In the genomic region with DNA sequence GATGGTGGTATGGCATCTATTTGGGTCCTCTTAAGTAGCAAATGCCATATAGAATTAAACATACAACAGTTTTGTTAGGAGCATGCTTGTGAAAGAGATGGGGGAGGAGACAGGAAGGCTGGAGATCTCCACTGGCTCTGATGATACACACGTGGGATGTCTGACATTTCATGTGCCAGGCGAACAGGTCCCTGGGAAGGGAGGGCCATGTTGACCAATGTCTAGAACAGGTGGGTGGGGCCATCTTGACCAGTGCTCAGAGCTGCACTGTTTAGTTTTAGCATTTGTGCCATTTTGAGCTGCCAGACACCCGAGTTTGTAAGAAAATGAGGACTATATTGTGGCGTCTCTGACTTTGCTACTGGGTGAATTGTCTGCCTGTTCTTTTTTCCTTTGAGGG, we compare ENCODE assay signal across 22 mouse cellular contexts. TPM values are rescaled to one million over a fixed set of nuclear protein-coding genes. Genes with fewer than 3 reads are reported as not detected.
DNase-seq lines count a peak whose midpoint lies in the region; ATAC-seq and TF ChIP-seq lines count a peak whose summit lies in the region.
"Had no signal": no experiment of that assay in that cellular context is flagged by ENCODE, and none has a peak within 500 bp of the region (broad histone marks: within the 10 kb centered on the region; RNA-seq: fewer than 3 reads in every experiment).

No protein-coding gene starts in this region.

- H3K4me3 ChIP-seq in liver, adult 2 months (ENCODE audit: insufficient read depth, low read depth, low read length), result no peak overlapping the region
- H3K4me3 ChIP-seq in liver, embryonic 12.5 days, result no peak overlapping the region
- H3K4me3 ChIP-seq in liver, postnatal 0 days (ENCODE audit: low read depth, low read length), result no peak overlapping the region
- no peak overlapping the region for H3K4me3 ChIP-seq in liver, embryonic 11.5 days (ENCODE audit: low read depth, low read length)
- no peak overlapping the region for H3K4me3 ChIP-seq in stomach, postnatal 0 days (ENCODE audit: low read depth, low read length)

- H3K79me2 ChIP-seq in liver, adult 2 months (ENCODE audit: control insufficient read depth, insufficient read depth, low read length), result 0 out of 2 replicates have a peak, but pooled peaks cover 3% of the 10 kb centered on the region

- no peak for ATAC-seq in liver, embryonic 12.5 days
- peak; percentile 77 for ATAC-seq in liver, postnatal 0 days
- ATAC-seq in liver, embryonic 11.5 days (replicated peaks; ENCODE audit: low FRiP score), result no peak
- ATAC-seq in stomach, postnatal 0 days (ENCODE audit: low FRiP score, low TSS enrichment), result peak; percentile 72
- ATAC-seq: activated CD4-positive, CD25-positive, alpha-beta regulatory T cell, adult 4 months; CD4-positive, CD25-positive, alpha-beta regulatory T cell, adult 4 months; Patski had no signal

- no peak overlapping the region for H3K9ac ChIP-seq in liver, adult 2 months (ENCODE audit: low read depth, low read length)
- H3K9ac ChIP-seq in liver, embryonic 12.5 days, result no peak overlapping the region
- H3K9ac ChIP-seq in liver, postnatal 0 days (replicated peaks), result no peak overlapping the region
- no peak overlapping the region for H3K9ac ChIP-seq in liver, embryonic 11.5 days (ENCODE audit: low read depth, low read length)
- no peak overlapping the region for H3K9ac ChIP-seq in stomach, postnatal 0 days (ENCODE audit: low read length)

- TF ChIP-seq EP300 in liver, postnatal 0 days (IDR thresholded peaks at IDR 0.05; ENCODE audit: low read depth), result no peak
- no peak for TF ChIP-seq EP300 in stomach, postnatal 0 days (optimal IDR thresholded peaks at IDR 0.05)

- peak; percentile 72 for DNase-seq in liver, adult 2 months (ENCODE audit: extremely low read depth, low read depth, low spot score)
- no peak for DNase-seq in liver, postnatal 0 days
- no peak for DNase-seq in liver, embryonic 11.5 days (ENCODE audit: low spot score)
- peak; percentile 40 for DNase-seq in gonadal fat pad, adult 2 months (ENCODE audit: low read depth)
- no peak for DNase-seq in stomach, postnatal 0 days (ENCODE audit: low spot score)
- DNase-seq in urinary bladder, adult 18-20 months (ENCODE audit: low spot score in 2 of 2), result no peak
- no peak for DNase-seq in kidney, postnatal 4 days
- DNase-seq: adrenal gland, adult 2 months; adrenal gland, adult 8-10 months; adrenal gland, postnatal 10 days; adrenal gland, postnatal 14 days; adrenal gland, postnatal 25 days; adrenal gland, postnatal 36 days; B cell, adult 2 months; cerebellum, adult 11 months; cerebellum, adult 11-12 months had no signal

- no peaks in the 10 kb centered on the region for H3K27me3 ChIP-seq in liver, adult 2 months (ENCODE audit: control insufficient read depth, insufficient read depth, low read length)
- H3K27me3 ChIP-seq in liver, embryonic 12.5 days (replicated peaks), result no peaks in the 10 kb centered on the region
- H3K27me3 ChIP-seq in liver, postnatal 0 days (ENCODE audit: insufficient read depth, low read length), result no peaks in the 10 kb centered on the region
- H3K27me3 ChIP-seq in liver, embryonic 11.5 days (replicated peaks; ENCODE audit: control insufficient read depth, insufficient read depth, low read length), result no peaks in the 10 kb centered on the region
- H3K27me3 ChIP-seq in stomach, postnatal 0 days (ENCODE audit: control insufficient read depth, insufficient read depth, low read length), result no peaks in the 10 kb centered on the region
- H3K27me3 ChIP-seq: CH12.LX, Patski had no signal

- TF ChIP-seq CTCF in liver, adult 2 months (IDR thresholded peaks at IDR 0.05; ENCODE audit: low read depth, low read length), result no peak
- no peak for TF ChIP-seq CTCF in liver, postnatal 0 days (IDR thresholded peaks at IDR 0.05; ENCODE audit: low read depth)
- no peak for TF ChIP-seq CTCF in stomach, postnatal 0 days (IDR thresholded peaks at IDR 0.05; ENCODE audit: low read depth)

- TF ChIP-seq POLR2A in liver, adult 2 months (IDR thresholded peaks at IDR 0.05; ENCODE audit: extremely low read depth, insufficient read depth, low read length), result no peak

- peaks cover 6% of the 10 kb centered on the region; the same call in 1 of the 2 replicates for H3K36me3 ChIP-seq in liver, adult 2 months (ENCODE audit: control insufficient read depth, insufficient read depth, low read length)
- peaks cover 30% of the 10 kb centered on the region for H3K36me3 ChIP-seq in liver, embryonic 12.5 days
- H3K36me3 ChIP-seq in liver, postnatal 0 days (replicated peaks; ENCODE audit: insufficient read depth, low read length), result peaks cover 15% of the 10 kb centered on the region
- H3K36me3 ChIP-seq in liver, embryonic 11.5 days (ENCODE audit: control insufficient read depth, insufficient read depth, low read length), result peaks cover 6% of the 10 kb centered on the region
- H3K36me3 ChIP-seq in stomach, postnatal 0 days (ENCODE audit: control insufficient read depth, insufficient read depth, low read length), result peaks cover 2% of the 10 kb centered on the region; the same call in 1 of the 2 replicates

- no peak overlapping the region for H3K4me2 ChIP-seq in liver, embryonic 12.5 days
- H3K4me2 ChIP-seq in liver, postnatal 0 days (ENCODE audit: low read depth, low read length), result no peak overlapping the region
- H3K4me2 ChIP-seq in liver, embryonic 11.5 days, result no peak overlapping the region
- no peak overlapping the region for H3K4me2 ChIP-seq in stomach, postnatal 0 days (replicated peaks; ENCODE audit: low read depth)

- H3K9me3 ChIP-seq in liver, embryonic 12.5 days (replicated peaks), result no peaks in the 10 kb centered on the region
- no peaks in the 10 kb centered on the region for H3K9me3 ChIP-seq in liver, postnatal 0 days (ENCODE audit: low read length)
- H3K9me3 ChIP-seq in liver, embryonic 11.5 days (ENCODE audit: control insufficient read depth, low read length), result no peaks in the 10 kb centered on the region
- no peaks in the 10 kb centered on the region for H3K9me3 ChIP-seq in stomach, postnatal 0 days (ENCODE audit: control insufficient read depth, low read length)
- H3K9me3 ChIP-seq: G1E had no signal

- WGBS in liver, adult 2 months, result 34% methylated on average over 4 of the region's 4 CpGs
- 74% methylated on average over 4 of the region's 4 CpGs for WGBS in liver, embryonic 12.5 days (ENCODE audit: insufficient replicate concordance)
- 73% methylated on average over 4 of the region's 4 CpGs for WGBS in liver, postnatal 0 days (ENCODE audit: insufficient replicate concordance)
- WGBS in liver, embryonic 11.5 days, result 67% methylated on average over 4 of the region's 4 CpGs
- WGBS in stomach, postnatal 0 days, result 58% methylated on average over 4 of the region's 4 CpGs

- H3K27ac ChIP-seq in liver, adult 2 months (replicated peaks; ENCODE audit: insufficient read depth, low read depth, low read length), result no peak overlapping the region; the same call in 1 of the 2 replicates
- H3K27ac ChIP-seq in liver, embryonic 12.5 days, result no peak overlapping the region
- H3K27ac ChIP-seq in liver, postnatal 0 days (ENCODE audit: low read depth), result 0 out of 2 replicates have a peak overlapping the region, but pooled peaks have one; percentile 29
- no peak overlapping the region for H3K27ac ChIP-seq in liver, embryonic 11.5 days (ENCODE audit: low read depth, low read length)
- no peak overlapping the region for H3K27ac ChIP-seq in stomach, postnatal 0 days (replicated peaks)

- peaks cover 13% of the 10 kb centered on the region for H3K4me1 ChIP-seq in liver, adult 2 months (ENCODE audit: control insufficient read depth, insufficient read depth, low read length)
- no peaks in the 10 kb centered on the region; the same call in 1 of the 2 replicates for H3K4me1 ChIP-seq in liver, embryonic 12.5 days
- H3K4me1 ChIP-seq in liver, postnatal 0 days (ENCODE audit: insufficient read depth), result peaks cover 17% of the 10 kb centered on the region
- no peaks in the 10 kb centered on the region; the same call in none of the 2 replicates for H3K4me1 ChIP-seq in liver, embryonic 11.5 days (replicated peaks; ENCODE audit: control insufficient read depth, insufficient read depth, low read length)
- no peaks in the 10 kb centered on the region for H3K4me1 ChIP-seq in stomach, postnatal 0 days (replicated peaks; ENCODE audit: control insufficient read depth, insufficient read depth)

RNA-seq across cellular contexts. Expression of a gene that starts 10.7 kb away (rescaled TPM):
- total RNA-seq in liver, adult 2 months (2014; rRNA removed), result 1.0 and 2.8 TPM in 2 replicates
- 2.7 and 3.5 TPM in 2 replicates for polyA plus RNA-seq in liver, adult 2 months (2012; rRNA removed)
- 0.24 and 0.35 TPM in 2 replicates for polyA plus RNA-seq in liver, embryonic 12.5 days (2016; fragmentation: Nextera tagmentation; extraction: Ambion mirVana)
- 2.5 TPM in 2 replicates for polyA plus RNA-seq in liver, postnatal 0 days (2015; fragmentation: Nextera tagmentation; extraction: Ambion mirVana)
- 0.16 and 0.26 TPM in 2 replicates for polyA plus RNA-seq in liver, embryonic 11.5 days (2014; fragmentation: Nextera tagmentation; extraction: Ambion mirVana)
- polyA plus RNA-seq in gonadal fat pad, adult 2 months (2012; rRNA removed), result 6.7 and 13.2 TPM in 2 replicates
- 19.2 and 22.7 TPM in 2 replicates for polyA plus RNA-seq in stomach, postnatal 0 days (2015; fragmentation: Nextera tagmentation; extraction: Ambion mirVana)
- polyA plus RNA-seq: Patski had no signal

RNA-seq across cellular contexts. Expression of a gene that starts 56.7 kb away (rescaled TPM):
- total RNA-seq in liver, adult 2 months (2014; rRNA removed), result 23.5 and 27.6 TPM in 2 replicates
- polyA plus RNA-seq in liver, adult 2 months (2012; rRNA removed), result 31.8 and 33.4 TPM in 2 replicates
- 30.1 and 30.2 TPM in 2 replicates for polyA plus RNA-seq in liver, embryonic 12.5 days (2016; fragmentation: Nextera tagmentation; extraction: Ambion mirVana)
- 20.0 and 21.2 TPM in 2 replicates for polyA plus RNA-seq in liver, postnatal 0 days (2015; fragmentation: Nextera tagmentation; extraction: Ambion mirVana)
- 35.9 and 37.7 TPM in 2 replicates for polyA plus RNA-seq in liver, embryonic 11.5 days (2014; fragmentation: Nextera tagmentation; extraction: Ambion mirVana)
- 68.5 and 99.9 TPM in 2 replicates for polyA plus RNA-seq in gonadal fat pad, adult 2 months (2012; rRNA removed)
- 36.8 and 41.3 TPM in 2 replicates for polyA plus RNA-seq in stomach, postnatal 0 days (2015; fragmentation: Nextera tagmentation; extraction: Ambion mirVana)

Comparison
In these comparisons a context has a peak if more than half of its experiments do, and no peak if none do; other contexts are left out.
1. DNase-seq: peak in liver, adult 2 months (single experiment) and gonadal fat pad, adult 2 months (single experiment); none in liver, postnatal 0 days (single experiment), liver, embryonic 11.5 days (single experiment), stomach, postnatal 0 days (single experiment), urinary bladder, adult 18-20 months (0 of 2) and kidney, postnatal 4 days (0 of 2).
2. ATAC-seq: peak in liver, postnatal 0 days (single experiment) and stomach, postnatal 0 days (single experiment); none in liver, embryonic 12.5 days (single experiment) and liver, embryonic 11.5 days (single experiment).